Mouse (Mus musculus) intestine, embryonic 16.5 days (tissue): ENCODE data around the gene Rxra. TPM values are rescaled to one million over a fixed set of nuclear protein-coding genes. Genes with fewer than 3 reads are reported as not detected.

ENCODE experiments used
- polyA plus RNA-seq: library from polyadenylated mRNA; unstranded; fragments of >200 nt; fragmentation: Nextera tagmentation; extraction: Ambion mirVana; gene quantifications from 2 replicates; pipeline ENCODE4 v1.2.1, GENCODE M21; 2015

Gene Rxra
- polyA plus RNA-seq, 1 experiment from 2014 or later: 9.9 TPM

Other genes with a start within 250 kb of the Rxra start
- 4.1 and 4.8 TPM in 2 replicates for gene Vav2, start 249.4 kb upstream of the Rxra start, polyA plus RNA-seq
- 4.6 and 5.5 TPM in 2 replicates for gene Brd3os, start 234.1 kb upstream of the Rxra start, polyA plus RNA-seq
- gene Brd3, start 168.8 kb upstream of the Rxra start, polyA plus RNA-seq: 82.5 and 85.9 TPM in 2 replicates
- gene Wdr5, start 161.3 kb upstream of the Rxra start, polyA plus RNA-seq: 40.0 and 44.8 TPM in 2 replicates
- gene Col5a1, start 210.0 kb downstream of the Rxra start, polyA plus RNA-seq: 78.1 and 80.5 TPM in 2 replicates